Mouse (Mus musculus) megakaryocyte, embryonic 14.5 days (primary cell): ENCODE data around the gene Serpina12.

Experiments
- FLI1 ChIP-seq: IDR thresholded peaks from 2 replicates; pipeline ENCODE4 v1.6.1; 2012; ENCODE audit warnings: low read length, inconsistent platforms, mixed read lengths
- GATA1 ChIP-seq: IDR thresholded peaks from 3 replicates; pipeline ENCODE4 v1.6.1; 2012; ENCODE audit warnings: mixed read lengths, low read length, inconsistent platforms, borderline replicate concordance

DNA sequence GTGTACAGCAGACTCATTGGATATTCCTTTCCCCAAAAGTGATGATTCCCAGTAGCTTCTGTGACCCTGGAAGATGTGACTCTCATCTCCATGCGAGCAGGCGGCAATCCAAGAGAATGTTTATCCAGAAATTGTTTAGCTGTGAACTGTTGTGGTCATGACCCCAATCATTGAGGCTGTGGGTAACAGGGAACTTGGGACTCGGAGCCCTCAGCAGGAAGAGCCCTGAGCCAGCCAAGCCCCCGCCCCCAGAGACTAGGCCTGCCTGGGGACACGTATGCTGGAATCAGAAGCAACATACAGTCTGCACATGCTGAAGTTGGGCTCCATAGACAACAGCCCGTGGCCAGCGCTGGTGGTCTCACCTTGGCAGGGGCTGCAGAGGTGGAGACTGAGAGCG, 1.5 kb upstream of the Serpina12 start:
- TF ChIP-seq GATA1 (no peak), FLI1 (no peak)
